Mouse (Mus musculus) lung, embryonic 14.5 days (tissue): ENCODE results near the gene Abl2. TPM values are rescaled to one million over a fixed set of nuclear protein-coding genes. Genes with fewer than 3 reads are reported as not detected.
A peak's percentile ranks its signal among the peaks of the same experiment; 100 is the strongest.
"Not testable (repeated sequence)": the region's sequence is repeated elsewhere in the genome, so short reads cannot be mapped to it uniquely, and the experiment has no call there.

ENCODE experiments used
- ATAC-seq: fragments of 200-750 bp; cut with Nextera tagmentation; 2 replicates; pipeline ENCODE4 v1.8.0; 2017; ENCODE audit warnings: mild to moderate bottlenecking, moderate TSS enrichment, moderate library complexity; ENCODE audit not compliant: insufficient read depth
- DNase-seq: peaks from one replicate; pipeline ENCODE4 v3.0.0-alpha.2; 2015
- H3K27ac ChIP-seq: fragments of 300-500 bp; sonication (generic); 2 replicates; pipeline ENCODE4 v1.5.1; 2014; ENCODE audit warnings: low read depth, mild to moderate bottlenecking, moderate library complexity
- H3K27me3 ChIP-seq: fragments of 300-500 bp; sonication (generic); 2 replicates; pipeline ENCODE4 v1.6.1; 2014; ENCODE audit warnings: low read length, control low read depth; ENCODE audit not compliant: insufficient read depth
- H3K36me3 ChIP-seq: fragments of 300-500 bp; sonication (generic); 2 replicates; pipeline ENCODE4 v1.6.1; 2014; ENCODE audit warnings: control low read depth; ENCODE audit not compliant: insufficient read depth
- H3K4me1 ChIP-seq: fragments of 300-500 bp; sonication (generic); 2 replicates; pipeline ENCODE4 v1.6.1; 2014; ENCODE audit warnings: antibody characterized with exemption, control low read depth; ENCODE audit not compliant: insufficient read depth
- H3K4me2 ChIP-seq: fragments of 300-500 bp; sonication (generic); 2 replicates; pipeline ENCODE4 v1.6.1; 2014; ENCODE audit warnings: mild to moderate bottlenecking
- H3K4me3 ChIP-seq: fragments of 300-500 bp; sonication (generic); 2 replicates; pipeline ENCODE4 v1.5.1; 2014; ENCODE audit warnings: low read depth, low read length
- H3K9ac ChIP-seq: fragments of 300-500 bp; sonication (generic); 2 replicates; pipeline ENCODE4 v1.6.1; 2014
- H3K9me3 ChIP-seq: fragments of 300-500 bp; sonication (generic); 2 replicates; pipeline ENCODE4 v1.6.1; 2016; ENCODE audit warnings: low read depth, low read length, control low read depth
- CTCF ChIP-seq: IDR thresholded peaks from 2 replicates; pipeline ENCODE4 v1.5.1; 2016; ENCODE audit warnings: antibody characterized with exemption, low read depth
- WGBS: fragments of 180-500 bp; shearing (Covaris S2); extraction: QIAGEN DNeasy Blood & Tissue Kit; methylation state at CpG from one replicate; pipeline ENCODE4 v1.1.7; 2014; 5-methylcytosine and 5-hydroxymethylcytosine counted together
- polyA plus RNA-seq: library from polyadenylated mRNA; unstranded; fragments of >200 nt; fragmentation: Nextera tagmentation; extraction: Ambion mirVana; gene quantifications from 2 replicates; pipeline ENCODE4 v1.2.1, GENCODE M21; 2014

Abl2 gene
- polyA plus RNA-seq, 1 experiment from 2014 or later, result 6.2 TPM

DNA sequence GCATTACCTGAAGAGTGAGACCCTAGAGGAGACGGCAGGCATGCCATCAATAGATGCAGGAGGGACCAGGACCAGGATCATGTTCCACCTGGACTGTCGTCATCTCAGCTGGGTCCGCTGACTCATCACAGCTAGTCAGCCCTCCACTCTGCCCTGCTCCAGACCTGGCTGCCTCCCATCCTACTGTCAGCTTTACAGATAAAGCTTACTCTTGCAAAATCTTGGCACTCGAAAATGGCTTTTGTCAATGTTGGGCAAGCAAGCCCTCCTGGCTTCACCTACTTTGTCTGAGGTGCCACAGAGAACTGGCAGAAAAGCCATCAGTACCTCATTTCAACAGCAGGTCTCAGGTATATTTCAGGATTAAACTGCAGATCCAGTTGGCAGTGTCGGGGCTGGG lies 100.1 kb downstream of the Abl2 start:
- H3K4me1 ChIP-seq, result no peaks in the 10 kb centered on the region
- no peak overlapping the region for H3K4me3 ChIP-seq
- WGBS, result 76% methylated on average over 5 of the region's 5 CpGs
- H3K27me3 ChIP-seq, result no peaks in the 10 kb centered on the region
- ATAC-seq, result no peak
- TF ChIP-seq CTCF, result no peak
- no peak overlapping the region for H3K27ac ChIP-seq
- no peak for DNase-seq
- H3K9ac ChIP-seq, result no peak overlapping the region
- H3K9me3 ChIP-seq, result no peaks in the 10 kb centered on the region
- no peaks in the 10 kb centered on the region for H3K36me3 ChIP-seq
- no peak overlapping the region for H3K4me2 ChIP-seq

GRCm38 (mm10) chr1:156659906-156660659 lies 101.5 kb downstream of the Abl2 start:
- H3K4me1 ChIP-seq, result no peaks in the 10 kb centered on the region
- WGBS, result 58% methylated on average over 13 of the region's 13 CpGs
- H3K4me2 ChIP-seq, result no peak overlapping the region
- no peaks in the 10 kb centered on the region for H3K36me3 ChIP-seq
- no peak overlapping the region for H3K4me3 ChIP-seq
- no peaks in the 10 kb centered on the region for H3K27me3 ChIP-seq
- no peak overlapping the region for H3K9ac ChIP-seq
- ATAC-seq, result peak; percentile 76
- no peak for TF ChIP-seq CTCF
- DNase-seq, result peak; percentile 35
- no peaks in the 10 kb centered on the region for H3K9me3 ChIP-seq
- H3K27ac ChIP-seq, result no peak overlapping the region

DNA sequence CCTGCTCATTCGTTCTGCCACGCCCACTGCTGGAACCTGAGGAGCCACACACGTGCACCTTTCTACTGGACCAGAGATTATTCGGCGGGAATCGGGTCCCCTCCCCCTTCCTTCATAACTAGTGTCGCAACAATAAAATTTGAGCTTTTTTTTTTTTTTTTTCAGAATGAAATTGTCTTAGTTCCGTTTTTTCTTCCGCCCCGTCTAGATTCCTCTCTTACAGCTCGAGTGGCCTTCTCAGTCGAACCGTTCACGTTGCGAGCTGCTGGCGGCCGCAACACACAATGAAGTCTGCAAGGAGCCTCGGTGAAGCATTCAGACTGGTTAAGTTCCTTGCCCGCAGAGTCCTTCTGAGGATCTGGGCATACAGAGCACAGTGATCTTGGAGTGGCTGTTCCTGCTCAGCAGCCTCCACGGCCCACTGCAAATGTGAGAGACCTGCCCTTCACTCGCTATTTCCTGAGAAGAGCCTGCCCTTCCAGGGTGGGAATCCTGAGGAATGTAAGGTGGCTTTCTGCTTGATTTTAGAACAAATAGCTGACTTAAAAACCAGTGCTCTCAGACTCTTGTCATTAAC lies 102.2 kb downstream of the Abl2 start:
- WGBS, result 58% methylated on average over 15 of the region's 21 CpGs
- H3K27ac ChIP-seq, result peak overlapping the region; percentile 33; the same call in 1 of the 2 replicates
- peak; percentile 33; the same call in 1 of the 2 replicates for ATAC-seq

GRCm38 (mm10) chr1:156665777-156666176 lies 107.2 kb downstream of the Abl2 start:
- H3K4me3 ChIP-seq, result no peak overlapping the region
- H3K9me3 ChIP-seq, result no peaks in the 10 kb centered on the region
- H3K27ac ChIP-seq, result no peak overlapping the region
- no peak for TF ChIP-seq CTCF
- peaks cover 3% of the 10 kb centered on the region; the same call in 1 of the 2 replicates for H3K4me1 ChIP-seq
- H3K36me3 ChIP-seq, result no peaks in the 10 kb centered on the region
- H3K4me2 ChIP-seq, result no peak overlapping the region
- DNase-seq, result no peak
- WGBS, result 84% methylated on average over 8 of the region's 8 CpGs
- H3K9ac ChIP-seq, result no peak overlapping the region
- H3K27me3 ChIP-seq, result no peaks in the 10 kb centered on the region
- no peak for ATAC-seq

More for the DNA sequence above, 102.2 kb downstream of the Abl2 start:
- DNase-seq, result peak; percentile 27
- peak overlapping the region; percentile 19 for H3K4me2 ChIP-seq
- H3K4me3 ChIP-seq, H3K9me3 ChIP-seq, H3K36me3 ChIP-seq, H3K4me1 ChIP-seq, H3K27me3 ChIP-seq, H3K9ac ChIP-seq: not testable (repeated sequence)

DNA sequence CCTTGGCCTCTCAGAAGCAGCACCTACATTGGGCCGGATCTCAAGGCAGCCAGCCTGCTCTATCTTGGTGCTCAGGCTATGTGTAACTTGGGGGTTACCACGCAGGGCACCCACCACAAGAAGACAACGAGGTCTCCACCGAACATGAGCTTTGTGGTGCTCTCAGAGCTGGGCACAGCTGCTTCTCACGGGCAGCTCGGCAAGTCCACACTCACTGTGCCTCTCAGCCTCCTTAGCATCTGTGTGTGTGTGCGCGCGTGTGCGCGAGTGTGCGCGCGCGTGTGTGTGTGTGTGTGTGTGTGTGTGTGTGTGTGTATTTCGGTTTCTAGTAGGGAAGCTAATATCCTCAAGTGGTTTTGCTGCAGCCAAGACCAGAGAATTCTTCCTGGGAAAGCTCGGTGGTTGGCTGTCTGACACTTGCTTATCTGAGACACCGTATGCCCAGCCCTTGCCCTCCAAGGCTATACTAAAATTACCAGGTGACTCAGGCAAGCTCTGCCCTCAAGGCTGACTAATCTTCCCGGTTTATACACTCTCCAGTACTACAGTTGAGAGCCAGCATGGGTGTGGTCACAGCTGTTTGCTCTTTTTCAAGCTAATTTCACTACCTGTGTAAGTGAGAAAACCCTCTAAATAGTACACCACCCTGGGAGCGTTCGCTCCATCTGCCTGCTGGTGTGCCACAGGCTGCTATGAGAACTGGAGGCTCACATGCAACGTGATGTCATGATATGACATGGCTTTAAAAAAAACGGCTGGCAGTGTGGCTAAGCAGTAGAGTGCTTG lies 108.7 kb downstream of the Abl2 start:
- DNase-seq, result no peak
- 74% methylated on average over 23 of the region's 23 CpGs for WGBS
- no peak overlapping the region for H3K27ac ChIP-seq

GRCm38 (mm10) chr1:156668602-156669001 lies 110.0 kb downstream of the Abl2 start:
- Histone ChIP-seq H3K27ac (no peak overlapping the region), H3K9ac (no peak overlapping the region), H3K9me3 (no peaks in the 10 kb centered on the region), H3K4me1 (peaks cover 6% of the 10 kb centered on the region; the same call in 1 of the 2 replicates), H3K27me3 (no peaks in the 10 kb centered on the region), H3K4me2 (no peak overlapping the region), H3K4me3 (no peak overlapping the region), H3K36me3 (no peaks in the 10 kb centered on the region)
- TF ChIP-seq CTCF, result no peak
- ATAC-seq, result no peak
- DNase-seq, result no peak
- 30% methylated on average over 5 of the region's 5 CpGs for WGBS

More for the DNA sequence above, 108.7 kb downstream of the Abl2 start:
- no peaks in the 10 kb centered on the region for H3K9me3 ChIP-seq
- TF ChIP-seq CTCF, result no peak
- H3K4me1 ChIP-seq, result peaks cover 3% of the 10 kb centered on the region; the same call in 1 of the 2 replicates
- H3K4me2 ChIP-seq, result no peak overlapping the region
- H3K36me3 ChIP-seq, result no peaks in the 10 kb centered on the region
- H3K4me3 ChIP-seq, result no peak overlapping the region
- no peak overlapping the region for H3K9ac ChIP-seq
- ATAC-seq, result peak; percentile 25; the same call in 1 of the 2 replicates
- no peaks in the 10 kb centered on the region for H3K27me3 ChIP-seq
